Mouse (Mus musculus) bone marrow macrophage, adult 2 months (primary cell): ENCODE measurements around the gene Fam98a.

Experiments used
- CTCF ChIP-seq: IDR thresholded peaks from 2 replicates; pipeline ENCODE4 v1.5.1; 2012; ENCODE audit warnings: low read depth, mild to moderate bottlenecking, low read length, moderate library complexity
- POLR2A ChIP-seq: IDR thresholded peaks from 2 replicates; pipeline ENCODE4 v1.6.1; 2012; ENCODE audit warnings: mild to moderate bottlenecking, low read depth, low read length, borderline replicate concordance

DNA sequence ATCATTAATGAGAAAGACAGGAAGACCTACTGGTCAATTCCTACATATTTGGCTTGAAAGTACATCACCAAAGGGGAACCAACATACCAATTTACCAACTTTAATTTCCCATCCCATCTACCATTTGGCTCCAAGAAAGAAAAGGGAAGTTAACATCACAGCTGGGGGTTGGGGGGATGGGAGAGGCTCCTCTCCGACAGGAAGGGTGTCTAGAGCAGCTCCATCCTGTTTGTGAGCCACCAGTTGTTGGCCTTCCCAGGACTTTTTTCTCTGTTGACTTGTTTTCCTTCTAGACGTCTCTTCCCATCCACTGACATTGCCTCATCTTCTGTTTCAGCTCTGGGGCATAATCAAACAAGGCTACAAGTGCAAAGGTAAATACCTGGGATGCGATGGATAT lies 27.9 kb downstream of the Fam98a start:
- TF ChIP-seq CTCF: no peak
- TF ChIP-seq POLR2A: no peak
